Comparison of ENCODE assay signal across 22 mouse cellular contexts in the genomic region with DNA sequence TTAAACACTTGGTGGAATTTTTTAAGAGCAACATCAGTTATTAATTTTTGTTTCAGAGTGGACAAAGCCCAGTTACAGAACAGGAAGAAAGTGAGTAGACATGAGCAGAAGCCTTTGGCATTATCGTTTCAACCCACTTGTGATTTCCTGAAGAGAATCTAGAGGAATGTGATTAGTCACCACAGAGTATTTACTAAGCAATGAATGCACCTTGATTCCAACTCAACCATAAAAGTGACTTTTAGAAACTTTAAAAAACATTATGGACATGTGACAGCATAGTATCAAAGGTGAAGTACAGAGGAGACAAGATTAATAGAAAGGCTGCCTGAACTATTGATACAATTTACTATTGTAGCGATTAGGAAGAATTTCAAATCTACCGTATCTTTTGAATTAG.
"Had no signal": no experiment of that assay in that cellular context is flagged by ENCODE, and none has a peak within 500 bp of the region (broad histone marks: within the 10 kb centered on the region; RNA-seq: fewer than 3 reads in every experiment).

No protein-coding gene starts in this region.

- H3K27ac ChIP-seq: lung, embryonic 15.5 days; macrophage; midbrain, embryonic 13.5 days; neural tube, embryonic 13.5 days; neural tube, embryonic 15.5 days had no signal

- H3K4me3 ChIP-seq: lung, embryonic 15.5 days; megakaryocyte, embryonic 14.5 days; midbrain, embryonic 13.5 days; myocyte; neural tube, embryonic 13.5 days; neural tube, embryonic 15.5 days had no signal

- H3K4me2 ChIP-seq: lung, embryonic 15.5 days; midbrain, embryonic 11.5 days; midbrain, embryonic 13.5 days; neural tube, embryonic 13.5 days; neural tube, embryonic 15.5 days had no signal

- H3K9ac ChIP-seq: liver, postnatal 0 days; lung, embryonic 15.5 days; midbrain, embryonic 13.5 days; neural tube, embryonic 13.5 days; neural tube, embryonic 15.5 days had no signal

- H3K9me3 ChIP-seq: lung, embryonic 15.5 days; megakaryocyte, embryonic 14.5 days; midbrain, embryonic 13.5 days; neural tube, embryonic 13.5 days; neural tube, embryonic 15.5 days had no signal

- H3K27me3 ChIP-seq: lung, embryonic 15.5 days; megakaryocyte, embryonic 14.5 days; midbrain, embryonic 13.5 days; neural tube, embryonic 13.5 days; neural tube, embryonic 15.5 days had no signal

- H3K36me3 ChIP-seq: midbrain, embryonic 13.5 days; neural tube, embryonic 13.5 days; neural tube, embryonic 15.5 days had no signal

- H3K4me1 ChIP-seq: lung, embryonic 15.5 days; midbrain, embryonic 13.5 days; neural tube, embryonic 13.5 days; neural tube, embryonic 15.5 days had no signal

- ATAC-seq: liver, postnatal 0 days; lung, postnatal 0 days; midbrain, embryonic 13.5 days; midbrain, embryonic 16.5 days had no signal

- DNase-seq: liver, postnatal 0 days; lung, adult 2 months; lung, postnatal 14 days; lung, postnatal 36 days; retina, postnatal 1 day; right cerebral cortex, adult 18-20 months; right cerebral cortex, postnatal 25 days; right cerebral cortex, postnatal 4 days; spleen, adult 18-20 months; thymus, adult 18-20 months; thymus, postnatal 25 days; thymus, postnatal 4 days had no signal
